Mouse (Mus musculus): ENCODE results near the gene Tmem86a. TPM values are rescaled to one million over a fixed set of nuclear protein-coding genes. Genes with fewer than 3 reads are reported as not detected.

The Tmem86a gene
- polyA plus RNA-seq, 1 experiment from 2014 or later: 87.7 TPM

GRCm38 (mm10) chr7:47066942-47067341 is 16.5 kb downstream of the Tmem86a start:
- no peak for ATAC-seq
- H3K27me3 ChIP-seq: no peaks in the 10 kb centered on the region
- TF ChIP-seq CTCF (IDR thresholded peaks at IDR 0.05): no peak
- no peak for DNase-seq (ENCODE audit: low read depth, low spot score)
- ChIA-PET POLR2A (no interaction called here), CTCF (interaction anchor here (1.1 to 1.2 kb wide), 2 partner anchors 12 to 38 kb away, joined by 3 read pairs; no protein-coding TSS in a partner anchor)
- in situ Hi-C loops (cut with MboI; ENCODE audit: low pct_unique_long_range_greater_than_20kb): no loop called here

- H3K27me3 ChIP-seq: no peaks in the 10 kb centered on the region
- in situ Hi-C loops (cut with MboI; ENCODE audit: low pct_unique_long_range_greater_than_20kb): no loop called here
- POLR2A ChIA-PET: no interaction called here
- no peak for TF ChIP-seq CTCF (IDR thresholded peaks at IDR 0.05)
- CTCF ChIA-PET: interaction anchor here (1.1 to 1.2 kb wide), 2 partner anchors 13 to 37 kb away, joined by 3 read pairs; no protein-coding TSS in a partner anchor
- DNase-seq (ENCODE audit: low read depth, low spot score): no peak
- ATAC-seq: no peak
These were observed 17.5 kb downstream of the Tmem86a start for GRCm38 (mm10) chr7:47067879-47068278.

DNA sequence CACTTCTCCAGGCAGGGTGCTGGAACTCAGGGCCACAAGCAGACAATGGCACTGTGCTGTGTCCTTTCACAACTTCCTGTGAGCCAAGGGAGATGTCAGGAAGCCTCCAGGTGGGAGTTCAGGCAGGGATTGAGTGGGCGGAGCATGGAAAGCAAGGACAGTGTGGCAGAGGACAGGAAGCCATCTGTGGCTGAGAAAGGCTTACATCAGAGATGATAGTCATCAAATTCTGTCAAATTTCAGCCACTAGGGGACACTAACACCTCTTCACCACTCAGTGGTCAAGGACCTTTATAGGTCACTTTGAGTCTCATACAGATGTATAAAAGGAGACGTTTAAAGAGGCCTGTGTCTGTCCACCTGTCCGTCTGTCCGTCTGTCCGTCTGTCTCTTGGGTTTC is 22.1 kb downstream of the Tmem86a start:
- in situ Hi-C loops (cut with MboI; ENCODE audit: low pct_unique_long_range_greater_than_20kb): no loop called here
- ATAC-seq (peak; percentile 35), DNase-seq (ENCODE audit: low read depth, low spot score) (no peak)
- ChIA-PET POLR2A (no interaction called here), CTCF (interaction anchor here (1.8 kb wide), 1 partner anchor 21 kb away, joined by 7 read pairs; no protein-coding TSS in a partner anchor)
- TF ChIP-seq CTCF (IDR thresholded peaks at IDR 0.05): peak; percentile 64
- no peaks in the 10 kb centered on the region for H3K27me3 ChIP-seq

- POLR2A ChIA-PET: interaction anchor here (0.6 to 1.6 kb wide), 4 partner anchors 18 to 74 kb away, joined by 3 read pairs; no protein-coding TSS in a partner anchor
- H3K27me3 ChIP-seq: no peaks in the 10 kb centered on the region
- CTCF ChIA-PET: interaction anchor here (1.3 to 1.8 kb wide), 3 partner anchors 11 to 23 kb away, joined by 3 to 7 read pairs (median 6); partner anchors contain the start of gene Tmem86a
- in situ Hi-C loops (cut with MboI; ENCODE audit: low pct_unique_long_range_greater_than_20kb): no loop called here
- ATAC-seq (peak; percentile 85), DNase-seq (ENCODE audit: low read depth, low spot score) (peak; percentile 85)
- no peak for TF ChIP-seq CTCF (IDR thresholded peaks at IDR 0.05)
These were observed 23.4 kb downstream of the Tmem86a start for GRCm38 (mm10) chr7:47073536-47074521.

DNA sequence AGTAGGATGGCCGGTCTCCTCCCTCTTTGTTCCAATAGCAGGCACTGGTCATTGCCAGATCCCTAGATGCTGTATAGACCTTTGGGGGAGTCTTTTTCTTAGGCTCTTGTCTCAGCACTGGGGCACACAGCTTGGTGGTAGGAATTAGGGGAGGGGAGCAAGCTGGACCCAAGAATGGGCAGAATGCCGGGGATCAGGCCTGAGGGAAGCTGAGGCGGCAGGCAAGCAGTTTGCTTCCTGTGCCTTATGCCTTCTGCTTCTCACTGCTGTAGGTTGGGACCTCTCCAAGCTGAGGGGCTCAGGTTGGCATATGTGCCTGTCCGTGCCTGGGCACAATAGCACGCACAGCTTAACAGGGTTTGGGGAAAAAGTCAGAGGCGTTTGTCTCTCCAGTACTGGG is 25.8 kb downstream of the Tmem86a start:
- ATAC-seq (no peak), DNase-seq (ENCODE audit: low read depth, low spot score) (no peak)
- H3K27me3 ChIP-seq: no peaks in the 10 kb centered on the region
- ChIA-PET CTCF (interaction anchor here (0.9 to 1.7 kb wide), 3 partner anchors 23 to 41 kb away, joined by 3 to 6 read pairs (median 4); no protein-coding TSS in a partner anchor), POLR2A (interaction anchor here (0.6 to 1.0 kb wide), 2 partner anchors 26 to 317 kb away, joined by 3 to 4 read pairs; partner anchors contain the start of gene Tmem86a)
- in situ Hi-C loops (cut with MboI; ENCODE audit: low pct_unique_long_range_greater_than_20kb): no loop called here
- TF ChIP-seq CTCF (IDR thresholded peaks at IDR 0.05): no peak

DNA sequence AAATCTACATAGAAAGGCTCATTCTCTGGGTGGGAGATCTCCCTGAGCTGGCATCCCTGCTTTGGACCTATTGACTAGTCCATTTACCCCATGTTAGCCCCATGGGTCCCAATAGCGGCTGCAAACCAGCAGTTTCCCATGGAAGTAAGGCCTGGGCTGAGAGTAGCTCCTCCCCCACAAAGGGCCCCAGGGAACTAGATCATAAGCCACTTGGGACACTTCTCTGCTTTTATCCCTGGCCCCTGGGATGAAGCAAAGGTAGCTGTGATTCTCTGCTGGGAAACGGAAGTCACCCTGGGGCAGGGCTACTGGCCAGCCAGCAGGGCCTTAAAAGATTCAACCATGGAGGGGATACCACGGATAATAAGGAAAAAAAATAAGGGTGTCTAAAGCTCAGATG is 26.3 kb downstream of the Tmem86a start:
- no peak for ATAC-seq
- in situ Hi-C loops (cut with MboI; ENCODE audit: low pct_unique_long_range_greater_than_20kb): no loop called here
- H3K27me3 ChIP-seq: no peaks in the 10 kb centered on the region
- ChIA-PET CTCF (interaction anchor here (0.7 to 2.3 kb wide), 6 partner anchors 23 to 114 kb away, joined by 3 to 6 read pairs (median 4); no protein-coding TSS in a partner anchor), POLR2A (interaction anchor here (1.0 to 1.1 kb wide), 3 partner anchors 25 to 169 kb away, joined by 3 read pairs; partner anchors contain the start of gene Tmem86a)
- TF ChIP-seq CTCF (IDR thresholded peaks at IDR 0.05): no peak
- DNase-seq (ENCODE audit: low read depth, low spot score): no peak

DNA sequence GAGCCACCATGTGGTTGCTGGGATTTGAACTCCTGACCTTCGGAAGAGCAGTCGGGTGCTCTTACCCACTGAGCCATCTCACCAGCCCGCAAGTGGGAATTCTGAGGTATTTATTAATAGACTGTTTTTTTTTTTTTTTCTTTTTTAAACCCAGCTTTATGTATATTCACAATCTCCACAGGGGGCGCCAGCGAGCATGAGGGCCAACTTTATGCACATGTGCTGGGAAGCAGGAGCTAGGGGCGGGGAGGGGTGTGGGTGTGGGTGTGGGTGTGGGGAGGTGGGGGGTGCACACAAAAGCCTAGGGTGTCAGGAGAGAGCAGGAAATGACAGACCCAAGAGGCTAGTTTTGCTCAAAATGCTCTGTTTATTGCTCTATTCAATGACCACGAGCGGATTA is 27.1 kb downstream of the Tmem86a start:
- ChIA-PET CTCF (interaction anchor here (0.7 to 2.4 kb wide), 7 partner anchors 12 to 115 kb away, joined by 3 to 8 read pairs (median 4); no protein-coding TSS in a partner anchor), POLR2A (interaction anchor here (1.0 to 1.1 kb wide), 3 partner anchors 25 to 170 kb away, joined by 3 read pairs; partner anchors contain the start of gene Tmem86a)
- H3K27me3 ChIP-seq: no peaks in the 10 kb centered on the region
- TF ChIP-seq CTCF (IDR thresholded peaks at IDR 0.05): peak; percentile 38
- ATAC-seq (no peak), DNase-seq (ENCODE audit: low read depth, low spot score) (no peak)
- in situ Hi-C loops (cut with MboI; ENCODE audit: low pct_unique_long_range_greater_than_20kb): no loop called here

GRCm38 (mm10) chr7:47080868-47081267 is 30.5 kb downstream of the Tmem86a start:
- in situ Hi-C loops (cut with MboI; ENCODE audit: low pct_unique_long_range_greater_than_20kb): loop anchor here (5.0 kb wide), 3 partner anchors 59 to 114 kb away; no protein-coding TSS in a partner anchor
- DNase-seq (ENCODE audit: low read depth, low spot score): no peak
- POLR2A ChIA-PET: interaction anchor here (0.7 kb wide), 1 partner anchor 32 kb away, joined by 3 read pairs; no protein-coding TSS in a partner anchor
- CTCF ChIA-PET: interaction anchor here (0.7 to 2.2 kb wide), 7 partner anchors 27 to 74 kb away, joined by 3 to 6 read pairs (median 3); no protein-coding TSS in a partner anchor
- ATAC-seq: no peak
- no peaks in the 10 kb centered on the region for H3K27me3 ChIP-seq
- no peak for TF ChIP-seq CTCF (IDR thresholded peaks at IDR 0.05)

DNA sequence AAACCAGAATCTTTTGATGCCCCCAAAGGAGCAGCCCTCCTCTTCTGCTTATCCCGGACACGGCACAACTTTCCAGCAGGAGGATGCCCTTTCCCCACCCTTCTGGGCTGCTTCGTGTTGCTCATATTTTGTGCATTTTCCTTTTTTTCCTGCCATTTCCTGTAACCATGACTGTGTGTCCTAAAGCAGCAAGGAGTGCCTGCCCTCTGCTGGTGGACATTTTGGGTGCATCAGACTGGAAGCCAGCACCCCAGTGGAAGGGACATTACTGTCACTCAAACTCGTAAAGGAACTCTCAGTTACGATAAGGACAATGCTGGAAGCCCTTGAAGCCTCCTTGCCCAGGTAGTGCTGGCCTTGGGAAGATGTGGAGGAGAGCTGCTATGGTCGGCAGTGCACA is 30.9 kb downstream of the Tmem86a start:
- peaks cover 2% of the 10 kb centered on the region for H3K27me3 ChIP-seq
- ChIA-PET CTCF (interaction anchor here (0.7 to 2.2 kb wide), 8 partner anchors 27 to 74 kb away, joined by 3 to 6 read pairs (median 4); no protein-coding TSS in a partner anchor), POLR2A (no interaction called here)
- peak; percentile 95 for TF ChIP-seq CTCF (IDR thresholded peaks at IDR 0.05)
- no peak for DNase-seq (ENCODE audit: low read depth, low spot score)
- in situ Hi-C loops (cut with MboI; ENCODE audit: low pct_unique_long_range_greater_than_20kb): loop anchor here (5.0 kb wide), 3 partner anchors 59 to 114 kb away; no protein-coding TSS in a partner anchor
- peak; percentile 36 for ATAC-seq

DNA sequence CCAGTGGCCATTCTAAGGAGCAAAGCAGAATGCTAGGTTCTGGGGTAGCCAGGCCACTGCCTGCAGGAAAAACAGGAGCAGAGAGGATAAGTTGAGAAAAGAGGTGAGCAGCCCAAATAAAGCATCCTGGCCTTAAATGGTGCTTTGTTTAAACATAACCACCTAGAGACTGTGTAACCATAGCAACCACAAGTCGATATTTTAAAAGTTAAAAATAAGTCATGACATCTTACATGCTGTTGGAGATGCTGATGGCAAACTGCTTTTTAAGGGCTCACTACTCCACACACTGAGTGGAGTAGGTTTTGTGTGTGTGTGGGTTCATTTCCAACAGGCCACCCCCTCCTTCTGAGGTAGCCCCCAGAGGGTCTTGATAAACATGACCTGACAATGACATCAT is 34.7 kb downstream of the Tmem86a start:
- ChIA-PET POLR2A (no interaction called here), CTCF (no interaction called here)
- in situ Hi-C loops (cut with MboI; ENCODE audit: low pct_unique_long_range_greater_than_20kb): no loop called here
- ATAC-seq (no peak), DNase-seq (ENCODE audit: low read depth, low spot score) (no peak)
- H3K27me3 ChIP-seq: peaks cover 3% of the 10 kb centered on the region
- no peak for TF ChIP-seq CTCF (IDR thresholded peaks at IDR 0.05)
